Mouse (Mus musculus) heart, embryonic 14.5 days (tissue): ENCODE data around the gene Eva1c. TPM values are rescaled to one million over a fixed set of nuclear protein-coding genes. Genes with fewer than 3 reads are reported as not detected.
A peak's percentile ranks its signal among the peaks of the same experiment; 100 is the strongest.

Experiments used
- ATAC-seq: fragments of 200-750 bp; cut with Nextera tagmentation; 2 replicates; pipeline ENCODE4 v1.8.0; 2017; ENCODE audit warnings: low read depth, moderate TSS enrichment; ENCODE audit not compliant: insufficient number of reproducible peaks, insufficient read depth, low FRiP score
- H3K27ac ChIP-seq, 2 experiments: fragments of 200-500 bp in 1 of 2; fragments of 300-500 bp in 1 of 2; sonication (generic) in 1 of 2; replicated peaks in 1 of 2; 2 replicates each; pipeline ENCODE4 v1.5.1; 2012 to 2014; ENCODE audit warnings: low read depth in 2 of 2, low read length in 2 of 2, control low read depth in 1 of 2, mild to moderate bottlenecking in 1 of 2, mixed read lengths in 1 of 2; ENCODE audit not compliant: control insufficient read depth in 1 of 2, insufficient read depth in 1 of 2
- H3K27me3 ChIP-seq: fragments of 300-500 bp; sonication (generic); 2 replicates; pipeline ENCODE4 v1.6.1; 2014; ENCODE audit warnings: mild to moderate bottlenecking, low read length, control low read depth; ENCODE audit not compliant: control insufficient read depth, insufficient read depth
- H3K36me3 ChIP-seq: fragments of 300-500 bp; sonication (generic); 2 replicates; pipeline ENCODE4 v1.6.1; 2014; ENCODE audit warnings: mild to moderate bottlenecking, control low read depth, low read length, mixed read lengths; ENCODE audit not compliant: control insufficient read depth, insufficient read depth
- H3K4me1 ChIP-seq, 2 experiments: fragments of 200-500 bp in 1 of 2; fragments of 300-500 bp in 1 of 2; sonication (generic) in 1 of 2; 2 replicates each; pipeline ENCODE4 v1.6.1; 2012 to 2014; ENCODE audit warnings: low read length in 2 of 2, control low read depth in 1 of 2, mixed read lengths in 1 of 2; ENCODE audit not compliant: control insufficient read depth in 2 of 2, insufficient read depth in 2 of 2
- H3K4me2 ChIP-seq: fragments of 300-500 bp; sonication (generic); 2 replicates; pipeline ENCODE4 v1.6.1; 2014; ENCODE audit warnings: mild to moderate bottlenecking, low read length
- H3K4me3 ChIP-seq, 2 experiments: fragments of 200-500 bp in 1 of 2; fragments of 300-500 bp in 1 of 2; sonication (generic) in 1 of 2; 2 replicates each; pipeline ENCODE4 v1.5.1; 2012 to 2014; ENCODE audit warnings: low read length in 2 of 2, mild to moderate bottlenecking in 2 of 2, control low read depth in 1 of 2, low read depth in 1 of 2, moderate library complexity in 1 of 2; ENCODE audit not compliant: control insufficient read depth in 1 of 2, insufficient read depth in 1 of 2
- H3K9ac ChIP-seq: fragments of 300-500 bp; sonication (generic); 2 replicates; pipeline ENCODE4 v1.6.1; 2014; ENCODE audit warnings: mild to moderate bottlenecking, low read length
- H3K9me3 ChIP-seq: fragments of 300-500 bp; sonication (generic); 2 replicates; pipeline ENCODE4 v1.6.1; 2016; ENCODE audit warnings: low read length, control low read depth; ENCODE audit not compliant: control insufficient read depth
- WGBS: fragments of 180-500 bp; shearing (Covaris S2); extraction: QIAGEN DNeasy Blood & Tissue Kit; methylation state at CpG from one replicate; pipeline ENCODE4 v1.1.7; 2014; 5-methylcytosine and 5-hydroxymethylcytosine counted together
- polyA plus RNA-seq: library from polyadenylated mRNA; unstranded; fragments of >200 nt; fragmentation: Nextera tagmentation; extraction: Ambion mirVana; gene quantifications from 2 replicates; pipeline ENCODE4 v1.2.1, GENCODE M21; 2014

Gene Eva1c
- polyA plus RNA-seq, 1 experiment from 2014 or later = 3.3 TPM

GRCm38 (mm10) chr16:90864693-90865092, 38.2 kb downstream of the Eva1c start:
- Histone ChIP-seq H3K9me3 (no peaks in the 10 kb centered on the region), H3K27me3 (no peaks in the 10 kb centered on the region), H3K27ac (peak overlapping the region in 1 of 2 experiments; percentile 33; a peak in 1 of 4 replicates), H3K4me3 (no peak overlapping the region), H3K4me2 (no peak overlapping the region), H3K9ac (no peak overlapping the region), H3K36me3 (no peaks in the 10 kb centered on the region), H3K4me1 (peaks cover 20 to 21% of the 10 kb centered on the region in 2 experiments; a peak in 3 of 4 replicates)
- 40% methylated on average over 7 of the region's 7 CpGs for WGBS
- ATAC-seq = no peak

- WGBS = 50% methylated on average over 9 of the region's 9 CpGs
- peaks cover 20 to 21% of the 10 kb centered on the region in 2 experiments; a peak in 3 of 4 replicates for H3K4me1 ChIP-seq
- 0 out of 2 replicates have a peak, but pooled peaks have one; percentile 31 for ATAC-seq
These were observed 39.1 kb downstream of the Eva1c start for GRCm38 (mm10) chr16:90865652-90866051.

GRCm38 (mm10) chr16:90868129-90868528, 41.6 kb downstream of the Eva1c start:
- Histone ChIP-seq H3K36me3 (no peaks in the 10 kb centered on the region), H3K4me3 (no peak overlapping the region), H3K27me3 (no peaks in the 10 kb centered on the region), H3K9me3 (no peaks in the 10 kb centered on the region), H3K4me2 (no peak overlapping the region), H3K9ac (no peak overlapping the region), H3K4me1 (peaks cover 20 to 21% of the 10 kb centered on the region in 2 experiments; a peak in 3 of 4 replicates), H3K27ac (no peak overlapping the region)
- WGBS = 31% methylated on average over 6 of the region's 7 CpGs
- ATAC-seq = 0 out of 2 replicates have a peak, but pooled peaks have one; percentile 42

More at GRCm38 (mm10) chr16:90865652-90866051, 39.1 kb downstream of the Eva1c start:
- Histone ChIP-seq H3K9ac (no peak overlapping the region), H3K36me3 (no peaks in the 10 kb centered on the region), H3K9me3 (no peaks in the 10 kb centered on the region), H3K27me3 (no peaks in the 10 kb centered on the region), H3K4me2 (no peak overlapping the region), H3K27ac (no peak overlapping the region), H3K4me3 (no peak overlapping the region)

- no peaks in the 10 kb centered on the region for H3K27me3 ChIP-seq
- no peak overlapping the region for H3K4me3 ChIP-seq
- H3K9me3 ChIP-seq = no peaks in the 10 kb centered on the region
- H3K27ac ChIP-seq = no peak overlapping the region
- H3K9ac ChIP-seq = no peak overlapping the region
- no peak for ATAC-seq
- H3K4me1 ChIP-seq = peaks cover 14 to 20% of the 10 kb centered on the region in 2 experiments; a peak in 3 of 4 replicates
- no peak overlapping the region for H3K4me2 ChIP-seq
- no peaks in the 10 kb centered on the region for H3K36me3 ChIP-seq
- 76% methylated on average over 4 of the region's 4 CpGs for WGBS
These were observed 42.8 kb downstream of the Eva1c start for GRCm38 (mm10) chr16:90869361-90869760.

GRCm38 (mm10) chr16:90872936-90873335, 46.4 kb downstream of the Eva1c start:
- Histone ChIP-seq H3K4me1 (peaks cover 5% of the 10 kb centered on the region in 2 experiments; a peak in 2 of 4 replicates), H3K9ac (no peak overlapping the region), H3K36me3 (no peaks in the 10 kb centered on the region), H3K4me2 (no peak overlapping the region), H3K4me3 (no peak overlapping the region), H3K27ac (no peak overlapping the region), H3K9me3 (no peaks in the 10 kb centered on the region), H3K27me3 (no peaks in the 10 kb centered on the region)
- ATAC-seq = no peak
- WGBS = 59% methylated on average over 8 of the region's 8 CpGs

GRCm38 (mm10) chr16:90874536-90874935, 48.0 kb downstream of the Eva1c start:
- no peak overlapping the region for H3K4me2 ChIP-seq
- ATAC-seq = no peak
- no peaks in the 10 kb centered on the region for H3K4me1 ChIP-seq
- no peak overlapping the region for H3K27ac ChIP-seq
- H3K4me3 ChIP-seq = no peak overlapping the region
- no peaks in the 10 kb centered on the region for H3K27me3 ChIP-seq
- H3K36me3 ChIP-seq = no peaks in the 10 kb centered on the region
- WGBS = 58% methylated on average over 5 of the region's 5 CpGs
- H3K9me3 ChIP-seq = no peaks in the 10 kb centered on the region
- no peak overlapping the region for H3K9ac ChIP-seq

- ATAC-seq = no peak
- H3K4me3 ChIP-seq = no peak overlapping the region
- H3K27me3 ChIP-seq = no peaks in the 10 kb centered on the region
- H3K9me3 ChIP-seq = no peaks in the 10 kb centered on the region
- no peaks in the 10 kb centered on the region for H3K36me3 ChIP-seq
- H3K4me1 ChIP-seq = peaks cover 11 to 15% of the 10 kb centered on the region in 2 experiments
- no peak overlapping the region for H3K4me2 ChIP-seq
- H3K9ac ChIP-seq = no peak overlapping the region
- WGBS = 85% methylated on average over 3 of the region's 3 CpGs
- no peak overlapping the region for H3K27ac ChIP-seq
These were observed 51.8 kb downstream of the Eva1c start for GRCm38 (mm10) chr16:90878135-90878860.
